Mouse (Mus musculus): ENCODE measurements around the gene Upk2. TPM values are rescaled to one million over a fixed set of nuclear protein-coding genes. Genes with fewer than 3 reads are reported as not detected.

Gene Upk2
- 1.7 and 2.5 TPM in 2 replicates for polyA plus RNA-seq (2011; ENCODE audit: insufficient read depth, insufficient read length, low read depth, missing spikeins)

- peak within 1 kb of the TSS; percentile 59 for H3K4me3 ChIP-seq (ENCODE audit: low read depth, low read length)
- H3K36me3 ChIP-seq (ENCODE audit: control insufficient read depth, insufficient read depth, low read length, poor library complexity, severe bottlenecking): no peaks in the 10 kb centered on the region
- H3K27ac ChIP-seq (ENCODE audit: insufficient read depth, low read length): peak within 1 kb of the TSS; percentile 59
- no peaks in the 10 kb centered on the region for H3K27me3 ChIP-seq (ENCODE audit: control insufficient read depth, insufficient read depth, low read length, poor library complexity, severe bottlenecking)
- H3K9ac ChIP-seq (ENCODE audit: low read depth, poor library complexity, severe bottlenecking): peak within 1 kb of the TSS; percentile 22; the same call in 1 of the 2 replicates
- H3K9me3 ChIP-seq (replicated peaks; ENCODE audit: control insufficient read depth, insufficient read depth, low read length, poor library complexity, severe bottlenecking): no peaks in the 10 kb centered on the region
- TF ChIP-seq EP300 (IDR thresholded peaks at IDR 0.05; ENCODE audit: insufficient read depth, low read depth, low read length) (no peak), POLR2A (IDR thresholded peaks at IDR 0.05; ENCODE audit: insufficient read depth, low read length) (no peak), CTCF (IDR thresholded peaks at IDR 0.05; ENCODE audit: low read depth, low read length) (peak; percentile 68)
- peaks cover 4% of the 10 kb centered on the region for H3K4me1 ChIP-seq (ENCODE audit: control insufficient read depth, insufficient read depth, low read length)
These were observed at the start of gene Upk2 for GRCm38 (mm10) chr9:44454891-44455220. TSS of gene Upk2 (minus strand) at chr9:44454976.

GRCm38 (mm10) chr9:44502006-44502405 is 47.2 kb upstream of the Upk2 start:
- H3K9me3 ChIP-seq (replicated peaks; ENCODE audit: control insufficient read depth, insufficient read depth, low read length, poor library complexity, severe bottlenecking): no peaks in the 10 kb centered on the region
- no peak overlapping the region for H3K27ac ChIP-seq (ENCODE audit: insufficient read depth, low read length)
- no peaks in the 10 kb centered on the region for H3K27me3 ChIP-seq (ENCODE audit: control insufficient read depth, insufficient read depth, low read length, poor library complexity, severe bottlenecking)
- peak overlapping the region; percentile 28 for H3K4me3 ChIP-seq (ENCODE audit: low read depth, low read length)
- TF ChIP-seq POLR2A (IDR thresholded peaks at IDR 0.05; ENCODE audit: insufficient read depth, low read length): no peak
- TF ChIP-seq CTCF (IDR thresholded peaks at IDR 0.05; ENCODE audit: low read depth, low read length): peak; percentile 88
- 0 out of 2 replicates have a peak, but pooled peaks have one; percentile 3 for TF ChIP-seq EP300 (IDR thresholded peaks at IDR 0.05; ENCODE audit: insufficient read depth, low read depth, low read length)
- H3K36me3 ChIP-seq (ENCODE audit: control insufficient read depth, insufficient read depth, low read length, poor library complexity, severe bottlenecking): no peaks in the 10 kb centered on the region
- H3K9ac ChIP-seq (ENCODE audit: low read depth, poor library complexity, severe bottlenecking): no peak overlapping the region
- peaks cover 8% of the 10 kb centered on the region for H3K4me1 ChIP-seq (ENCODE audit: control insufficient read depth, insufficient read depth, low read length)

GRCm38 (mm10) chr9:44501206-44501879 is 46.6 kb upstream of the Upk2 start:
- Histone ChIP-seq H3K27me3 (ENCODE audit: control insufficient read depth, insufficient read depth, low read length, poor library complexity, severe bottlenecking) (no peaks in the 10 kb centered on the region), H3K9ac (ENCODE audit: low read depth, poor library complexity, severe bottlenecking) (no peak overlapping the region), H3K4me1 (ENCODE audit: control insufficient read depth, insufficient read depth, low read length) (peaks cover 8% of the 10 kb centered on the region), H3K27ac (ENCODE audit: insufficient read depth, low read length) (peak overlapping the region; percentile 7; the same call in 1 of the 2 replicates), H3K36me3 (ENCODE audit: control insufficient read depth, insufficient read depth, low read length, poor library complexity, severe bottlenecking) (no peaks in the 10 kb centered on the region), H3K4me3 (ENCODE audit: low read depth, low read length) (peak overlapping the region; percentile 28), H3K9me3 (replicated peaks; ENCODE audit: control insufficient read depth, insufficient read depth, low read length, poor library complexity, severe bottlenecking) (no peaks in the 10 kb centered on the region)
- TF ChIP-seq EP300 (IDR thresholded peaks at IDR 0.05; ENCODE audit: insufficient read depth, low read depth, low read length): no peak
- no peak for TF ChIP-seq CTCF (IDR thresholded peaks at IDR 0.05; ENCODE audit: low read depth, low read length)
- no peak for TF ChIP-seq POLR2A (IDR thresholded peaks at IDR 0.05; ENCODE audit: insufficient read depth, low read length)

- peaks cover 8% of the 10 kb centered on the region for H3K4me1 ChIP-seq (ENCODE audit: control insufficient read depth, insufficient read depth, low read length)
These were observed 45.9 kb upstream of the Upk2 start for GRCm38 (mm10) chr9:44500638-44501175.

GRCm38 (mm10) chr9:44500163-44500533 is 45.4 kb upstream of the Upk2 start:
- Histone ChIP-seq H3K27ac (ENCODE audit: insufficient read depth, low read length) (no peak overlapping the region), H3K9ac (ENCODE audit: low read depth, poor library complexity, severe bottlenecking) (peak overlapping the region; percentile 47; the same call in 1 of the 2 replicates), H3K36me3 (ENCODE audit: control insufficient read depth, insufficient read depth, low read length, poor library complexity, severe bottlenecking) (no peaks in the 10 kb centered on the region), H3K27me3 (ENCODE audit: control insufficient read depth, insufficient read depth, low read length, poor library complexity, severe bottlenecking) (no peaks in the 10 kb centered on the region), H3K9me3 (replicated peaks; ENCODE audit: control insufficient read depth, insufficient read depth, low read length, poor library complexity, severe bottlenecking) (no peaks in the 10 kb centered on the region), H3K4me1 (ENCODE audit: control insufficient read depth, insufficient read depth, low read length) (peaks cover 10% of the 10 kb centered on the region), H3K4me3 (ENCODE audit: low read depth, low read length) (no peak overlapping the region)
- TF ChIP-seq POLR2A (IDR thresholded peaks at IDR 0.05; ENCODE audit: insufficient read depth, low read length) (no peak), CTCF (IDR thresholded peaks at IDR 0.05; ENCODE audit: low read depth, low read length) (no peak), EP300 (IDR thresholded peaks at IDR 0.05; ENCODE audit: insufficient read depth, low read depth, low read length) (no peak)

More at GRCm38 (mm10) chr9:44500638-44501175, 45.9 kb upstream of the Upk2 start:
- Histone ChIP-seq H3K4me3 (ENCODE audit: low read depth, low read length) (no peak overlapping the region), H3K9ac (ENCODE audit: low read depth, poor library complexity, severe bottlenecking) (no peak overlapping the region), H3K27me3 (ENCODE audit: control insufficient read depth, insufficient read depth, low read length, poor library complexity, severe bottlenecking) (no peaks in the 10 kb centered on the region), H3K27ac (ENCODE audit: insufficient read depth, low read length) (no peak overlapping the region; the same call in 1 of the 2 replicates), H3K36me3 (ENCODE audit: control insufficient read depth, insufficient read depth, low read length, poor library complexity, severe bottlenecking) (no peaks in the 10 kb centered on the region), H3K9me3 (replicated peaks; ENCODE audit: control insufficient read depth, insufficient read depth, low read length, poor library complexity, severe bottlenecking) (no peaks in the 10 kb centered on the region)
- TF ChIP-seq EP300 (IDR thresholded peaks at IDR 0.05; ENCODE audit: insufficient read depth, low read depth, low read length) (0 out of 2 replicates have a peak, but pooled peaks have one; percentile 30), POLR2A (IDR thresholded peaks at IDR 0.05; ENCODE audit: insufficient read depth, low read length) (no peak)
